Mouse (Mus musculus) lung, embryonic 16.5 days (tissue): ENCODE results near the gene Fanci. TPM values are rescaled to one million over a fixed set of nuclear protein-coding genes. Genes with fewer than 3 reads are reported as not detected.

Experiments
- ATAC-seq: fragments of 200-750 bp; cut with Nextera tagmentation; 2 replicates; pipeline ENCODE4 v1.8.0; 2017; ENCODE audit warnings: low read depth, mild to moderate bottlenecking, moderate library complexity
- H3K27ac ChIP-seq: fragments of 300-500 bp; sonication (generic); 2 replicates; pipeline ENCODE4 v1.5.1; 2014; ENCODE audit warnings: mild to moderate bottlenecking, control low read depth, low read length
- H3K27me3 ChIP-seq: fragments of 300-500 bp; sonication (generic); 2 replicates; pipeline ENCODE4 v1.6.1; 2014; ENCODE audit warnings: low read depth, low read length, mixed read lengths; ENCODE audit not compliant: control insufficient read depth, insufficient read depth
- H3K36me3 ChIP-seq: fragments of 300-500 bp; sonication (generic); 2 replicates; pipeline ENCODE4 v1.6.1; 2014; ENCODE audit warnings: low read length; ENCODE audit not compliant: control insufficient read depth, insufficient read depth
- H3K4me1 ChIP-seq: fragments of 300-500 bp; sonication (generic); replicated peaks from 2 replicates; pipeline ENCODE4 v1.6.1; 2014; ENCODE audit warnings: low read length, mixed read lengths; ENCODE audit not compliant: control insufficient read depth, insufficient read depth
- H3K4me2 ChIP-seq: fragments of 300-500 bp; sonication (generic); 2 replicates; pipeline ENCODE4 v1.6.1; 2014; ENCODE audit warnings: low read depth, low read length, control low read depth
- H3K4me3 ChIP-seq: fragments of 300-500 bp; sonication (generic); 2 replicates; pipeline ENCODE4 v1.5.1; 2014; ENCODE audit warnings: mild to moderate bottlenecking, low read length, control low read depth
- H3K9ac ChIP-seq: fragments of 300-500 bp; sonication (generic); 2 replicates; pipeline ENCODE4 v1.6.1; 2014; ENCODE audit warnings: low read length, control low read depth
- H3K9me3 ChIP-seq: fragments of 300-500 bp; sonication (generic); 2 replicates; pipeline ENCODE4 v1.6.1; 2016; ENCODE audit warnings: low read length; ENCODE audit not compliant: control insufficient read depth
- WGBS: fragments of 180-500 bp; shearing (Covaris S2); extraction: QIAGEN DNeasy Blood & Tissue Kit; methylation state at CpG from one replicate; pipeline ENCODE4 v1.1.7; 2014; 5-methylcytosine and 5-hydroxymethylcytosine counted together
- polyA plus RNA-seq: library from polyadenylated mRNA; unstranded; fragments of >200 nt; fragmentation: Nextera tagmentation; extraction: Ambion mirVana; gene quantifications from 2 replicates; pipeline ENCODE4 v1.2.1, GENCODE M21; 2015

The Fanci gene
- polyA plus RNA-seq, 1 experiment from 2014 or later = 13.7 TPM

DNA sequence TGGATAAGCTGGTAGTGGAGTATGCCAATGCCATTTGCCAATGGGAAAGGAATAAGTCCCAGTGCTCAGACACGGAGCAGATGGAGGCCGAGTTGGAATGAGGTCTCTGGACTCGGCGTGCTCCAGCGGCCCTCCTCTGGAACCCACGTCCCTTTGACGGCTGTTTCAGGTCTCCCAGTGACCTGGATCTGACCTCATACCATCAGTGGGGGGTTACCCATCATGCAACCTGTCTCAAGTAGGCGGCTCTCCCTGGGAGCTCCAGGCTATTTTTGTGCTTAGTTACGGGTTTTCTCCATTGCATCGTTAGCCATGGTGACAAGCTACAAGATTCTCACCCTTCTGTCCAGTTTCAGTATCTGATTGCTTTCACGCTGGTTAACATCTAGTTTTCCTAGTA lies 31.7 kb upstream of the Fanci start:
- H3K9me3 ChIP-seq = no peaks in the 10 kb centered on the region
- peaks cover 23% of the 10 kb centered on the region for H3K4me1 ChIP-seq
- H3K9ac ChIP-seq = no peak overlapping the region
- H3K36me3 ChIP-seq = peaks cover 11% of the 10 kb centered on the region
- no peak for ATAC-seq
- H3K27me3 ChIP-seq = no peaks in the 10 kb centered on the region
- no peak overlapping the region for H3K4me2 ChIP-seq
- 67% methylated on average over 11 of the region's 11 CpGs for WGBS
- no peak overlapping the region for H3K27ac ChIP-seq
- no peak overlapping the region for H3K4me3 ChIP-seq

DNA sequence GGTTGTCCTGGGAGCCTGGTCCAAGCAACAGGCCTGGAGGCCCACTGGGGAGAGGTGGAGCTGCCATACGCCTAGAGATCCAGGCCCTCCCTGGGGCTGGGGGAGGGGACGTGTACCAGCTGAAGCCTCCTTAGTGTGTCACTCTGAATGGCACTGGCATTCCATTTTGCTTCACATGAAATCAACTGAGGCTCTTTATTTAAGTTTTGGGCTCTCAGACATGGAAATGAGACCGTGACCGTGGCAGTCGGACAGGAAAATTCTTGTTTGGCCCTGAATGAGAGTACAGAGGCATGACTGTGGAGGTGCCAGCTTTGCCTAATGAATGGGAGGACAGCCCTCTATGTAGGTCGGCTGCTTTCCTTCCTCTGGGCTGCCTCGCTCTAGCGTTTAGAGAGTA lies 29.5 kb upstream of the Fanci start:
- Histone ChIP-seq H3K4me2 (no peak overlapping the region), H3K4me1 (peaks cover 23% of the 10 kb centered on the region), H3K9ac (no peak overlapping the region), H3K4me3 (no peak overlapping the region), H3K36me3 (0 out of 2 replicates have a peak, but pooled peaks cover 5% of the 10 kb centered on the region), H3K9me3 (no peaks in the 10 kb centered on the region), H3K27ac (peak overlapping the region; percentile 66; the same call in 1 of the 2 replicates), H3K27me3 (no peaks in the 10 kb centered on the region)
- no peak for ATAC-seq
- WGBS = 60% methylated on average over 8 of the region's 8 CpGs

DNA sequence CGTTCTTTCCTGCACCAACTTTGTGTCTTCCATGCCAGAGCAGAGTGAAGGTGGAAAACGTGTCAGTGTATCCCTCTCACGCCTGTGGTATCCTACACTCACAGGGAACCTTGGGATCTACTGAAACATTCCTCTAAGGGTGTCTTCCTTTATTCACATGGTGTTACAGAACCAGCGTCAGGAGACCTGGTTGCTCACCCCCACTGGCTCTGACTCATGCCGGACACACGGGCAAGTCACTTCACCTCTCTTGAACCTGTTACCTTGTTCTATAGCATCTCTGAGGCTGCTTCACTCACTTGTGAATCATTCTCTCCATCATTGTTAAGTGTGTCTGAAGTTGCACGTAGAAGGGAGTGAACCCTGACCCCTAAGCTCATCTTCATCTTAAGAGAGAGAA lies 28.9 kb upstream of the Fanci start:
- ATAC-seq = no peak
- WGBS = 72% methylated on average over 7 of the region's 7 CpGs
- Histone ChIP-seq H3K4me2 (no peak overlapping the region), H3K9ac (no peak overlapping the region), H3K4me3 (no peak overlapping the region), H3K9me3 (no peaks in the 10 kb centered on the region), H3K27me3 (no peaks in the 10 kb centered on the region), H3K4me1 (peaks cover 23% of the 10 kb centered on the region), H3K36me3 (0 out of 2 replicates have a peak, but pooled peaks cover 4% of the 10 kb centered on the region), H3K27ac (peak overlapping the region; percentile 66)

DNA sequence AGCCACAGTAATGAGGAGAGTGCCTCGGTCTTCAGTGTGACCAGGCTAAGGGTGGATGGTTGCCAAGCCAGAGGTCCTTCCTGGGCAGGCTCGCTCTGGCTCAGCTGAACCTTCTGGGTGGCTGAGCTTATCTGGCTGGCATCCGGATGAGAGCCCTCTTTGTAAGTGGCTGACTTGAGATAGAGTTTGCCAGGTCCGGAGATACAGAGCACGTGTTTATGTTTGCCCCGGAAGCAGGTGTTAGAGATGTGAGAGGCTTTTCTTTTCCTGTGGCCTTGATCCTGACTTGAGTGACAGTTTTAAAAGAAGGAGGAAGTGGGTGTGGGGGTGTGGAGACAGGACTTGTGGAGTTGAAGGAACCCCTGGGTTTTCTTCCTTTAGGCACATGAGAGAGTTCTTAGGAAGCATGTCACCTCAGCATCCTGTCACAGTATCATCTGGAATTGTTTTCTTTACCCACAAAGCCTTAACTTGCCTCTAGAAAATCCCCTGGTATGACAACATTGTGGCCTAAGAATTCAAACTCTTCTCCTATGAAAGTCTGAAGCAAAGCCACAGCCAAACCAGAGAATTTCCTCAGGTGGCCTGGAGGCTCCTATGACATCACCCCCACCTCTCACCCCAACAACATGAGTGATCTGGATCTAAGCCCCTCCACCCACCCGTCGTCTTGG lies 28.2 kb upstream of the Fanci start:
- 18% methylated on average over 8 of the region's 8 CpGs for WGBS
- peak; percentile 86 for ATAC-seq
- H3K4me2 ChIP-seq = no peak overlapping the region

DNA sequence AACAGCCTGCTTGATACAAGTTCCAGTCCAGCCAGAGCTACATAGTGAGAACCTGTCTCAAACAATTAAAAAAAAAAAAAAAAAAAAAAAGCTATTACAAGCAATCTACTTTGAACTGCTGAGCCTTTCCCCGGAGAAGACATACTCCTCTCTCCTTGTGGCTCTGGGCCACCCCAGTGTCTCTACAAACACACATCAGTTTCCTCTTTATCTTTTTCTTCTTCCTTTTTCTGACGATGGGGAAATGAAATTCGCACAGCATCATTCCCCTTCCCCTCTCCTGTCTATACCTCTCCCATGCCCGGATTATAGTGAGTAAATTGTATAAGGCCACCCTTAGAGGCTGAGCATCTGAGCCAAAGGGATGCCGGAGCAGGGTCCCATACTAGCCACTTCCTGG lies 23.1 kb upstream of the Fanci start:
- ATAC-seq = no peak
- Histone ChIP-seq H3K36me3 (no peaks in the 10 kb centered on the region), H3K4me2 (no peak overlapping the region), H3K27ac (no peak overlapping the region), H3K9me3 (no peaks in the 10 kb centered on the region), H3K9ac (no peak overlapping the region), H3K4me1 (peaks cover 5% of the 10 kb centered on the region), H3K27me3 (no peaks in the 10 kb centered on the region), H3K4me3 (no peak overlapping the region)
- 79% methylated on average over 5 of the region's 5 CpGs for WGBS

More for the DNA sequence above, 28.2 kb upstream of the Fanci start:
- peaks cover 23% of the 10 kb centered on the region for H3K4me1 ChIP-seq
- H3K27ac ChIP-seq = peak overlapping the region; percentile 76
- no peak overlapping the region for H3K9ac ChIP-seq
- H3K4me3 ChIP-seq = no peak overlapping the region
- no peaks in the 10 kb centered on the region for H3K9me3 ChIP-seq
- no peaks in the 10 kb centered on the region for H3K27me3 ChIP-seq
- H3K36me3 ChIP-seq = no peaks in the 10 kb centered on the region

DNA sequence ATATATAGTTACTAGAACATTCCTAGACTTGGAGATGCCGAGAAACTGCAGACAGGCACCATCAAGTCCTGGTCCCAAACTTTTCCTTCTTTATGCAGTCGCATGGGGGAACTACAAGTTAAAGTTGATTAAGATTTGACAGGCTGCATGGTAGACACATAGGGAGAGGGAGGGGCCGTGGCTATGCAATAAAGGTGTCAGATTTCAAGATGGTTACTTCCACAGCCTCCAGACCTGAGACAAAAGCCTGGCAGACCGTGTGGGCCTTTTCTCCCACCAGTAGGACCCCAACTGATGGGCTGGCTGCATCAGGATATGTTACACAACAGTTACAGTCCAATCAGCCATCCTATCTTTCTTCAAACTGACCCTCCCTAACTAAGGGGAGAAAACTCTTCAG lies 22.3 kb upstream of the Fanci start:
- H3K27me3 ChIP-seq = no peaks in the 10 kb centered on the region
- H3K4me1 ChIP-seq = no peaks in the 10 kb centered on the region
- no peak overlapping the region for H3K4me2 ChIP-seq
- no peaks in the 10 kb centered on the region for H3K9me3 ChIP-seq
- ATAC-seq = no peak
- WGBS = 28% methylated on average over 4 of the region's 4 CpGs
- no peak overlapping the region for H3K9ac ChIP-seq
- H3K27ac ChIP-seq = no peak overlapping the region
- H3K4me3 ChIP-seq = no peak overlapping the region
- no peaks in the 10 kb centered on the region for H3K36me3 ChIP-seq

DNA sequence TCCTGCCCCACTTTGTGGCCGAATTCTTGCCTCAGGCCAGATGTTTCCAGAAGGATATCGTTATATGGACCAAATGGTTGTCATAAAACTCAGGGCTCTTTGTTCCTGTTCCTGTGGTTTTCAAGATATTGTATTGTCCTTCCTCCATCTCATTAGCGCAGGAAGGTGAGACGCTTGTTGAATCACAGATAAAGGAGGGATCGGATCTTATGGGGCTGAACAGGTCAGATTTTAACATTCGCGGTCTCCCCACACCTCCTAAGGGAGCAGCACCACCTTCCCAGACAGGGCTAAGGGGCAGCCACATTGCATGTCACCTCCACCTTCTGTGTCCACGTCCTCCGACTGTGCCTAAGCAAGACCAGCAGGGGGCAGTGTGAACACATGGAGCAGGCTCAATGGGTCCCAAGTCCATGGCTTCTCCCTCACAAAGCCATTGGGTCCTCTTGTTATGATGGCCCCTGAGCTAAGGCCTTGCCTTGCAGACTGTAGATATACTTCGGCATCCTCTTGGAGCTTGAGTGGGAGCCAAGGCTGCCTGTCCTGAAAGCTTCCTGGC lies 20.3 kb upstream of the Fanci start:
- H3K27ac ChIP-seq = no peak overlapping the region
- no peak overlapping the region for H3K9ac ChIP-seq
- H3K4me2 ChIP-seq = no peak overlapping the region
- no peaks in the 10 kb centered on the region for H3K4me1 ChIP-seq
- peak; percentile 74 for ATAC-seq
- H3K4me3 ChIP-seq = no peak overlapping the region
- H3K36me3 ChIP-seq = no peaks in the 10 kb centered on the region
- H3K9me3 ChIP-seq = no peaks in the 10 kb centered on the region
- 35% methylated on average over 10 of the region's 10 CpGs for WGBS
- no peaks in the 10 kb centered on the region for H3K27me3 ChIP-seq

DNA sequence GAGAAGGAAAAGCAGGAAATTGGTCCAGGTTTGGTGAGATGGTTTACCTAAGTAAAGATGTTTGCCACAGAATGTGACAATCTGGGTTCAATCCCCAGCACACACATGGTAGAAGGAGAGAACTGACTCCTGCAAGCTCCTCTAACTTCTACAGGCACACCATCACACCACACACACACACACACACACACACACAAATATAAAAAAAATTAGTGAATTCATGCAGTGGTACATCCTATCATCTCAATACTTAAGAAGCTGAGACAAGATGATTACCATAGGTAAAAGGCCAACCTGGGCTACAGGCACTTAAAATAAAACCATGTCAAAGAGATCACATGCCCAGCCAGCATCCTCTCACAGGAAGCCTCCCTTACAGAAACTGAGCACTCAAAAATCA lies 17.7 kb upstream of the Fanci start:
- no peak for ATAC-seq
- Histone ChIP-seq H3K4me2 (no peak overlapping the region), H3K9ac (no peak overlapping the region), H3K4me3 (no peak overlapping the region), H3K36me3 (no peaks in the 10 kb centered on the region), H3K9me3 (no peaks in the 10 kb centered on the region), H3K4me1 (no peaks in the 10 kb centered on the region), H3K27ac (no peak overlapping the region), H3K27me3 (no peaks in the 10 kb centered on the region)

DNA sequence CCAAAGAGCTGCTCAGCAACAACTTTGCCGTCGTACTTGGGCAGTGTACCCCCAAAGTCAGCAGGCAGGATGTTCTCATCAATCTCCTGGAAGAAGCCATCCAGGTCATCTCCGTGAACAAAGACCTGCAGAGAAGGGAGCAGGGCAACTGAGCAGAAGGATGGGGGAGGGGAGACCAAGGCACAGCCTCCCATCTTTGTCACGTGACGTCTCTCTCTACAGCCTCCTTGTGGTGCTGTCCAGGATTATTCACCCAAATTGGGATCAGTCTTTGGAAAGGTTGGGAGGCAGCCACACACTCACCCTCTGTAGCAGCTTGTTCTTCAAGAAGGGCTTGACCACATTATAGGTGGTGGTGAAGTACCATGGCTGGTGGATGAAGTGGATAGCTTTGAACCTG lies 16.1 kb upstream of the Fanci start:
- H3K9me3 ChIP-seq = no peaks in the 10 kb centered on the region
- no peaks in the 10 kb centered on the region for H3K4me1 ChIP-seq

More for the DNA sequence above, 16.1 kb upstream of the Fanci start:
- Histone ChIP-seq H3K9ac (no peak overlapping the region), H3K27ac (no peak overlapping the region), H3K4me2 (no peak overlapping the region), H3K4me3 (no peak overlapping the region), H3K27me3 (no peaks in the 10 kb centered on the region), H3K36me3 (no peaks in the 10 kb centered on the region)
- WGBS = 61% methylated on average over 5 of the region's 5 CpGs
- no peak for ATAC-seq
